Mouse (Mus musculus) MEL (cell line): Measurements from ENCODE around the gene Gm10134. TPM values are rescaled to one million over a fixed set of nuclear protein-coding genes. Genes with fewer than 3 reads are reported as not detected.
A peak's percentile ranks its signal among the peaks of the same experiment; 100 is the strongest.

Experiments used
- DNase-seq: peaks from one replicate; pipeline ENCODE4 v3.0.0; 2011; ENCODE audit warnings: low read depth, low spot score
- H3K27ac ChIP-seq: 2 replicates; pipeline ENCODE4 v1.5.1; 2012; ENCODE audit warnings: low read depth, mild to moderate bottlenecking, control low read depth, low read length, moderate library complexity; ENCODE audit not compliant: control insufficient read depth
- H3K27me3 ChIP-seq, 2 experiments: fragments of 150-350 bp in 1 of 2; sonication (generic) in 1 of 2; 2 replicates each; pipeline ENCODE4 v1.6.1; 2012; ENCODE audit warnings: low read length in 2 of 2, mild to moderate bottlenecking in 2 of 2, improper control_type of control experiment in 1 of 2, moderate library complexity in 1 of 2; ENCODE audit not compliant: insufficient read depth in 2 of 2, control insufficient read depth in 1 of 2
- H3K36me3 ChIP-seq, 2 experiments: 2 replicates each; pipeline ENCODE4 v1.6.1; 2012 to 2014; ENCODE audit warnings: low read length in 2 of 2, improper control_type of control experiment in 1 of 2, inconsistent platforms in 1 of 2, mild to moderate bottlenecking in 1 of 2; ENCODE audit not compliant: insufficient read depth in 2 of 2, control insufficient read depth in 1 of 2
- H3K4me1 ChIP-seq, 2 experiments: fragments of 150-350 bp in 1 of 2; sonication (generic) in 1 of 2; 2 replicates each; pipeline ENCODE4 v1.6.1; 2012; ENCODE audit warnings: low read length in 2 of 2, improper control_type of control experiment in 1 of 2, mild to moderate bottlenecking in 1 of 2; ENCODE audit not compliant: insufficient read depth in 2 of 2, control insufficient read depth in 1 of 2
- H3K4me3 ChIP-seq, 2 experiments: fragments of 150-350 bp in 1 of 2; sonication (generic) in 1 of 2; 2 replicates each; pipeline ENCODE4 v1.5.1; 2012; ENCODE audit warnings: low read depth in 2 of 2, low read length in 2 of 2, mild to moderate bottlenecking in 2 of 2, moderate library complexity in 2 of 2, control low read depth in 1 of 2, improper control_type of control experiment in 1 of 2; ENCODE audit not compliant: control insufficient read depth in 1 of 2, insufficient read depth in 1 of 2
- H3K79me2 ChIP-seq: 2 replicates; pipeline ENCODE4 v1.6.1; 2012; ENCODE audit warnings: mild to moderate bottlenecking, low read length, moderate library complexity; ENCODE audit not compliant: control insufficient read depth, poor library complexity, insufficient read depth
- H3K9ac ChIP-seq: 2 replicates; pipeline ENCODE4 v1.6.1; 2012; ENCODE audit warnings: low read depth, mild to moderate bottlenecking, control low read depth, low read length, moderate library complexity; ENCODE audit not compliant: control insufficient read depth, poor library complexity, severe bottlenecking
- H3K9me3 ChIP-seq: fragments of 150-350 bp; sonication (generic); replicated peaks from 2 replicates; pipeline ENCODE4 v1.6.1; 2012; ENCODE audit warnings: mild to moderate bottlenecking, low read length, improper control_type of control experiment, moderate library complexity; ENCODE audit not compliant: insufficient read depth
- BHLHE40 ChIP-seq: IDR thresholded peaks from 2 replicates; pipeline ENCODE4 v1.6.1; 2012; ENCODE audit warnings: low read depth, mild to moderate bottlenecking, inconsistent platforms, low read length, improper control_type of control experiment, borderline replicate concordance
- CHD1 ChIP-seq: IDR thresholded peaks from 2 replicates; pipeline ENCODE4 v1.6.1; 2012; ENCODE audit warnings: low read depth, mild to moderate bottlenecking, inconsistent platforms, low read length, improper control_type of control experiment
- EP300 ChIP-seq, 2 experiments: IDR thresholded peaks; 2 replicates each; pipeline ENCODE4 v1.6.1; 2011; ENCODE audit warnings: improper control_type of control experiment in 2 of 2, low read length in 2 of 2, low read depth in 1 of 2, mild to moderate bottlenecking in 1 of 2
- ETS1 ChIP-seq: IDR thresholded peaks from 2 replicates; pipeline ENCODE4 v1.6.1; 2012; ENCODE audit warnings: low read depth, mild to moderate bottlenecking, inconsistent platforms, low read length, improper control_type of control experiment, moderate library complexity
- GATA1 ChIP-seq: IDR thresholded peaks from 2 replicates; pipeline ENCODE4 v1.6.1; 2011; ENCODE audit warnings: low read depth, low read length, improper control_type of control experiment
- HCFC1 ChIP-seq: IDR thresholded peaks from 2 replicates; pipeline ENCODE4 v1.6.1; 2012; ENCODE audit warnings: low read depth, mild to moderate bottlenecking, inconsistent platforms, low read length, improper control_type of control experiment, moderate library complexity
- MAFK ChIP-seq: IDR thresholded peaks from 2 replicates; pipeline ENCODE4 v1.6.1; 2011; ENCODE audit warnings: low read depth, mild to moderate bottlenecking, low read length, improper control_type of control experiment, borderline replicate concordance
- MAZ ChIP-seq: IDR thresholded peaks from 2 replicates; pipeline ENCODE4 v1.6.1; 2012; ENCODE audit warnings: low read depth, mild to moderate bottlenecking, inconsistent platforms, low read length, improper control_type of control experiment
- MXI1 ChIP-seq: IDR thresholded peaks from 2 replicates; pipeline ENCODE4 v1.6.1; 2011; ENCODE audit warnings: mild to moderate bottlenecking, low read depth, low read length, improper control_type of control experiment
- MYB ChIP-seq: IDR thresholded peaks from 2 replicates; pipeline ENCODE4 v1.6.1; 2011; ENCODE audit warnings: mild to moderate bottlenecking, low read depth, low read length, improper control_type of control experiment
- POLR2AphosphoS2 ChIP-seq: IDR thresholded peaks from 2 replicates; pipeline ENCODE4 v1.6.1; 2011; ENCODE audit warnings: low read length, improper control_type of control experiment
- POLR2AphosphoS5 ChIP-seq: IDR thresholded peaks from 2 replicates; pipeline ENCODE4 v1.6.1; 2012; ENCODE audit warnings: low read depth, borderline replicate concordance, mild to moderate bottlenecking, inconsistent platforms, low read length, moderate library complexity, mixed read lengths
- TAL1 ChIP-seq: IDR thresholded peaks from 2 replicates; pipeline ENCODE4 v1.6.1; 2012; ENCODE audit warnings: mild to moderate bottlenecking, inconsistent platforms, low read length, moderate library complexity, mixed read lengths
- TCF12 ChIP-seq: IDR thresholded peaks from 2 replicates; pipeline ENCODE4 v1.6.1; 2014; ENCODE audit warnings: low read depth, mild to moderate bottlenecking, inconsistent platforms, low read length, improper control_type of control experiment, moderate library complexity
- USF1 ChIP-seq: IDR thresholded peaks from 2 replicates; pipeline ENCODE4 v1.6.1; 2014; ENCODE audit warnings: low read depth, mild to moderate bottlenecking, inconsistent platforms, low read length, improper control_type of control experiment, moderate library complexity
- ZC3H11A ChIP-seq: IDR thresholded peaks from 2 replicates; pipeline ENCODE4 v1.6.1; 2012; ENCODE audit warnings: low read depth, mild to moderate bottlenecking, inconsistent platforms, low read length, improper control_type of control experiment
- polyA plus RNA-seq, 2 experiments: library from polyadenylated mRNA; stranded (reverse) in 1 of 2; unstranded in 1 of 2; fragments of >175 nt in 1 of 2; fragments of >200 nt in 1 of 2; gene quantifications; 2 replicates each; pipeline versions ENCODE4 v1.2.1 to v1.2.4; 2012; ENCODE audit warnings: low replicate concordance in 2 of 2, low read depth in 1 of 2; ENCODE audit not compliant: insufficient read length in 2 of 2, insufficient read depth in 1 of 2, missing spikeins in 1 of 2
- total RNA-seq: library from RNA; depleted of rRNA; stranded (reverse); fragments of 300-350 nt; gene quantifications from 2 replicates; pipeline ENCODE4 v1.2.3, GENCODE M21; 2012

Gm10134 gene
- total and polyA plus RNA-seq, 3 experiments, result not detected

- DNase-seq, result peak; percentile 45
- Histone ChIP-seq H3K27ac (no peak overlapping the region), H3K27me3 (no peaks in the 10 kb centered on the region), H3K9ac (no peak overlapping the region), H3K4me1 (peaks cover 0 to 6% of the 10 kb centered on the region in 2 experiments; a peak in 2 of 4 replicates), H3K79me2 (no peaks in the 10 kb centered on the region), H3K36me3 (peaks cover 0 to 3% of the 10 kb centered on the region in 2 experiments; a peak in 1 of 4 replicates), H3K4me3 (no peak overlapping the region), H3K9me3 (no peaks in the 10 kb centered on the region)
- no peak for TF ChIP-seq MAFK
- no peak for TF ChIP-seq ZC3H11A
- TF ChIP-seq ETS1, result peak; percentile 51; the same call in 1 of the 2 replicates
- TF ChIP-seq TAL1, result no peak
- TF ChIP-seq GATA1, result peak; percentile 62; the same call in 1 of the 2 replicates
- TF ChIP-seq MAZ, result no peak
- no peak for TF ChIP-seq HCFC1
- 0 out of 2 replicates have a peak, but pooled peaks have one; percentile 28 for TF ChIP-seq TCF12
- TF ChIP-seq CHD1, result no peak
- TF ChIP-seq POLR2AphosphoS2, result no peak
- no peak for TF ChIP-seq POLR2AphosphoS5
- TF ChIP-seq EP300 (IDR thresholded peaks at IDR 0.05; ENCODE audit: low read depth in 1 of 2, low read length in 2 of 2), result 0 out of 4 replicates have a peak, but pooled peaks of 1 of the 2 experiments have one; percentile 10
These were observed 40.1 kb downstream of the Gm10134 start for GRCm38 (mm10) chr2:28545976-28546375.

GRCm38 (mm10) chr2:28546560-28546959, 40.7 kb downstream of the Gm10134 start:
- Histone ChIP-seq H3K9ac (no peak overlapping the region), H3K9me3 (no peaks in the 10 kb centered on the region), H3K27me3 (no peaks in the 10 kb centered on the region), H3K79me2 (no peaks in the 10 kb centered on the region), H3K27ac (no peak overlapping the region), H3K4me3 (no peak overlapping the region), H3K36me3 (peaks cover 0 to 3% of the 10 kb centered on the region in 2 experiments; a peak in 1 of 4 replicates), H3K4me1 (peaks cover 0 to 6% of the 10 kb centered on the region in 2 experiments; a peak in 2 of 4 replicates)
- DNase-seq, result no peak
- TF ChIP-seq USF1 (no peak), MAFK (no peak), ZC3H11A (no peak), MXI1 (no peak), EP300 (IDR thresholded peaks at IDR 0.05; ENCODE audit: low read depth in 1 of 2, low read length in 2 of 2) (no peak), MYB (no peak), BHLHE40 (no peak)
